In the genomic region with DNA sequence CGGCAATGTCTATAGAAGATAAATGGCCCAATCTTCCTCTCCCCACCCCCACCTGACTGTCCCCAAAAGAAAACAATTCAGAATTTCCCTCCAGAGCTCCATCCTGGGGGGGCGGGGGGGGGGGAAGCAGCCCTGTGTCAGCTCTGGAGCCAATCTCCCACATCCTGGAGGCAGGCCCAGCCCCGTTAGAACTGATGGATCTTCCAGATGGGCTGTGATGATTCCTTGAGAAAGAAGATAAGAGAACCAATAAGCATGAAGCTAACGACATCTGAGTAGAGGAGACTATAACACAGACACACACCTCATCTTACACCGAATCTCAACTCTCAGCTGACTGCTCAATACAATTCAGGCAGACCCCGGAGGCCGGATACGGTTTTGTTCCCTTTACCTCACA, we compare ENCODE assay signal across 29 mouse cellular contexts.
DNase-seq lines count a peak whose midpoint lies in the region; ATAC-seq and TF ChIP-seq lines count a peak whose summit lies in the region.
"Had no signal": no experiment of that assay in that cellular context is flagged by ENCODE, and none has a peak within 500 bp of the region (broad histone marks: within the 10 kb centered on the region; RNA-seq: fewer than 3 reads in every experiment).

No protein-coding gene starts in this region.

- H3K27me3 ChIP-seq in heart, embryonic 12.5 days (replicated peaks), result no peaks in the 10 kb centered on the region
- H3K27me3 ChIP-seq in stomach, postnatal 0 days (ENCODE audit: control insufficient read depth, insufficient read depth, low read length), result no peaks in the 10 kb centered on the region
- H3K27me3 ChIP-seq: embryonic facial prominence, embryonic 13.5 days; forebrain, embryonic 12.5 days; heart, embryonic 13.5 days; kidney, embryonic 15.5 days; limb, embryonic 15.5 days; liver, embryonic 13.5 days; midbrain, embryonic 13.5 days; neural tube, embryonic 13.5 days had no signal

- no peak for TF ChIP-seq EP300 in stomach, postnatal 0 days (optimal IDR thresholded peaks at IDR 0.05)

- intact Hi-C loops in heart, postnatal 14 days (cut with DNase I), result no loop called here

- no peaks in the 10 kb centered on the region for H3K4me1 ChIP-seq in heart, embryonic 12.5 days (replicated peaks)
- H3K4me1 ChIP-seq in stomach, postnatal 0 days (replicated peaks; ENCODE audit: control insufficient read depth, insufficient read depth), result no peaks in the 10 kb centered on the region
- H3K4me1 ChIP-seq: embryonic facial prominence, embryonic 13.5 days; forebrain, embryonic 12.5 days; heart, embryonic 13.5 days; limb, embryonic 15.5 days; midbrain, embryonic 13.5 days had no signal

- no peaks in the 10 kb centered on the region for H3K36me3 ChIP-seq in heart, embryonic 12.5 days
- no peaks in the 10 kb centered on the region for H3K36me3 ChIP-seq in stomach, postnatal 0 days (ENCODE audit: control insufficient read depth, insufficient read depth, low read length)
- H3K36me3 ChIP-seq: embryonic facial prominence, embryonic 13.5 days; forebrain, embryonic 12.5 days; heart, embryonic 13.5 days; kidney, embryonic 15.5 days; limb, embryonic 15.5 days; liver, embryonic 13.5 days; midbrain, embryonic 13.5 days; neural tube, embryonic 13.5 days had no signal

- no peaks in the 10 kb centered on the region for H3K9me3 ChIP-seq in heart, embryonic 12.5 days (replicated peaks)
- no peaks in the 10 kb centered on the region for H3K9me3 ChIP-seq in stomach, postnatal 0 days (ENCODE audit: control insufficient read depth, low read length)
- H3K9me3 ChIP-seq: forebrain, embryonic 12.5 days; heart, embryonic 13.5 days; kidney, embryonic 15.5 days; limb, embryonic 15.5 days; liver, embryonic 13.5 days; midbrain, embryonic 13.5 days; neural tube, embryonic 13.5 days had no signal

- no peak overlapping the region for H3K9ac ChIP-seq in heart, embryonic 12.5 days
- H3K9ac ChIP-seq in stomach, postnatal 0 days (ENCODE audit: low read length), result no peak overlapping the region
- H3K9ac ChIP-seq: embryonic facial prominence, embryonic 13.5 days; forebrain, embryonic 12.5 days; heart, embryonic 13.5 days; kidney, embryonic 15.5 days; limb, embryonic 15.5 days; liver, embryonic 13.5 days; midbrain, embryonic 13.5 days; neural tube, embryonic 13.5 days had no signal

- TF ChIP-seq CTCF in stomach, postnatal 0 days (IDR thresholded peaks at IDR 0.05; ENCODE audit: low read depth), result no peak

- no peak overlapping the region for H3K27ac ChIP-seq in heart, embryonic 12.5 days (ENCODE audit: poor library complexity, severe bottlenecking)
- no peak overlapping the region for H3K27ac ChIP-seq in stomach, postnatal 0 days (replicated peaks)
- H3K27ac ChIP-seq: embryonic facial prominence, embryonic 13.5 days; forebrain, embryonic 12.5 days; heart, embryonic 13.5 days; kidney, embryonic 15.5 days; left cerebral cortex, adult 2 months; limb, embryonic 15.5 days; midbrain, embryonic 13.5 days; neural tube, embryonic 13.5 days had no signal

- no peak overlapping the region for H3K4me2 ChIP-seq in heart, embryonic 12.5 days
- H3K4me2 ChIP-seq in stomach, postnatal 0 days (replicated peaks; ENCODE audit: low read depth), result no peak overlapping the region
- H3K4me2 ChIP-seq: embryonic facial prominence, embryonic 13.5 days; forebrain, embryonic 12.5 days; heart, embryonic 13.5 days; kidney, embryonic 15.5 days; limb, embryonic 15.5 days; liver, embryonic 13.5 days; midbrain, embryonic 13.5 days; neural tube, embryonic 13.5 days had no signal

- peak; percentile 18 for DNase-seq in gastrocnemius, postnatal 10 days
- no peak for DNase-seq in gastrocnemius, adult 8-10 months (ENCODE audit: low spot score in 2 of 2)
- peak; percentile 67 for DNase-seq in heart, adult 8-10 months (ENCODE audit: low spot score)
- DNase-seq in embryo, embryonic 9.5 days (ENCODE audit: extremely low spot score), result peak; percentile 20
- DNase-seq in heart, postnatal 14 days, result peak; percentile 31 to 32
- no peak for DNase-seq in stomach, postnatal 0 days (ENCODE audit: low spot score)
- DNase-seq: adrenal gland, adult 2 months; adrenal gland, postnatal 36 days; B cell, adult 2 months; cerebellum, adult 18-20 months; cerebellum, postnatal 10 days; kidney, adult 18-20 months; kidney, postnatal 25 days; liver, embryonic 13.5 days; lung, adult 18-20 months; lung, postnatal 10 days; right cerebral cortex, postnatal 4 days had no signal

- 63% methylated on average over 8 of the region's 8 CpGs for WGBS in heart, embryonic 12.5 days
- WGBS in stomach, postnatal 0 days, result 77% methylated on average over 8 of the region's 8 CpGs

- ATAC-seq in heart, embryonic 12.5 days (ENCODE audit: insufficient number of reproducible peaks, low FRiP score), result no peak
- no peak for ATAC-seq in stomach, postnatal 0 days (ENCODE audit: low FRiP score, low TSS enrichment)
- no peak for ATAC-seq in activated CD4-positive, CD25-positive, alpha-beta regulatory T cell, adult 4 months
- ATAC-seq: hindbrain, embryonic 16.5 days; midbrain, embryonic 13.5 days had no signal

- no peak overlapping the region for H3K4me3 ChIP-seq in heart, embryonic 12.5 days
- no peak overlapping the region for H3K4me3 ChIP-seq in stomach, postnatal 0 days (ENCODE audit: low read depth, low read length)
- H3K4me3 ChIP-seq: embryonic facial prominence, embryonic 13.5 days; erythroblast, embryonic 14.5 days; forebrain, embryonic 12.5 days; heart, embryonic 13.5 days; kidney, embryonic 15.5 days; left cerebral cortex, adult 2 months; limb, embryonic 15.5 days; liver, embryonic 13.5 days; midbrain, embryonic 13.5 days; neural tube, embryonic 13.5 days had no signal

Comparison
In these comparisons a context has a peak if more than half of its experiments do, and no peak if none do; other contexts are left out.
1. DNase-seq: peak in gastrocnemius, postnatal 10 days (single experiment), heart, adult 8-10 months (single experiment), embryo, embryonic 9.5 days (single experiment) and heart, postnatal 14 days (2 of 2); none in gastrocnemius, adult 8-10 months (0 of 2) and stomach, postnatal 0 days (single experiment).